Mouse (Mus musculus) MEL (cell line): ENCODE measurements at regions not wholly inside any gene's neighbourhood (a gene's known extent, or its start where the extent isn't known, plus 50 kb on each side); places are given as distances from the start of the nearest gene placed in this dataset.

Experiments used
- DNase-seq: peaks from one replicate; pipeline ENCODE4 v3.0.0; 2011; ENCODE audit warnings: low read depth, low spot score
- H3K27ac ChIP-seq: 2 replicates; pipeline ENCODE4 v1.5.1; 2012; ENCODE audit warnings: low read depth, mild to moderate bottlenecking, control low read depth, low read length, moderate library complexity; ENCODE audit not compliant: control insufficient read depth
- H3K27me3 ChIP-seq, 2 experiments: fragments of 150-350 bp in 1 of 2; sonication (generic) in 1 of 2; 2 replicates each; pipeline ENCODE4 v1.6.1; 2012; ENCODE audit warnings: low read length in 2 of 2, mild to moderate bottlenecking in 2 of 2, improper control_type of control experiment in 1 of 2, moderate library complexity in 1 of 2; ENCODE audit not compliant: insufficient read depth in 2 of 2, control insufficient read depth in 1 of 2
- H3K36me3 ChIP-seq, 2 experiments: 2 replicates each; pipeline ENCODE4 v1.6.1; 2012 to 2014; ENCODE audit warnings: low read length in 2 of 2, improper control_type of control experiment in 1 of 2, inconsistent platforms in 1 of 2, mild to moderate bottlenecking in 1 of 2; ENCODE audit not compliant: insufficient read depth in 2 of 2, control insufficient read depth in 1 of 2
- H3K4me1 ChIP-seq, 2 experiments: fragments of 150-350 bp in 1 of 2; sonication (generic) in 1 of 2; 2 replicates each; pipeline ENCODE4 v1.6.1; 2012; ENCODE audit warnings: low read length in 2 of 2, improper control_type of control experiment in 1 of 2, mild to moderate bottlenecking in 1 of 2; ENCODE audit not compliant: insufficient read depth in 2 of 2, control insufficient read depth in 1 of 2
- H3K4me3 ChIP-seq, 2 experiments: fragments of 150-350 bp in 1 of 2; sonication (generic) in 1 of 2; 2 replicates each; pipeline ENCODE4 v1.5.1; 2012; ENCODE audit warnings: low read depth in 2 of 2, low read length in 2 of 2, mild to moderate bottlenecking in 2 of 2, moderate library complexity in 2 of 2, control low read depth in 1 of 2, improper control_type of control experiment in 1 of 2; ENCODE audit not compliant: control insufficient read depth in 1 of 2, insufficient read depth in 1 of 2
- H3K79me2 ChIP-seq: 2 replicates; pipeline ENCODE4 v1.6.1; 2012; ENCODE audit warnings: mild to moderate bottlenecking, low read length, moderate library complexity; ENCODE audit not compliant: control insufficient read depth, poor library complexity, insufficient read depth
- H3K9ac ChIP-seq: 2 replicates; pipeline ENCODE4 v1.6.1; 2012; ENCODE audit warnings: low read depth, mild to moderate bottlenecking, control low read depth, low read length, moderate library complexity; ENCODE audit not compliant: control insufficient read depth, poor library complexity, severe bottlenecking
- H3K9me3 ChIP-seq: fragments of 150-350 bp; sonication (generic); replicated peaks from 2 replicates; pipeline ENCODE4 v1.6.1; 2012; ENCODE audit warnings: mild to moderate bottlenecking, low read length, improper control_type of control experiment, moderate library complexity; ENCODE audit not compliant: insufficient read depth
- BHLHE40 ChIP-seq: IDR thresholded peaks from 2 replicates; pipeline ENCODE4 v1.6.1; 2012; ENCODE audit warnings: low read depth, mild to moderate bottlenecking, inconsistent platforms, low read length, improper control_type of control experiment, borderline replicate concordance
- CHD1 ChIP-seq: IDR thresholded peaks from 2 replicates; pipeline ENCODE4 v1.6.1; 2012; ENCODE audit warnings: low read depth, mild to moderate bottlenecking, inconsistent platforms, low read length, improper control_type of control experiment
- CHD2 ChIP-seq: IDR thresholded peaks from 2 replicates; pipeline ENCODE4 v1.6.1; 2011; ENCODE audit warnings: low read length, improper control_type of control experiment
- CTCF ChIP-seq, 3 experiments: IDR thresholded peaks in 2 of 3; conservative IDR thresholded peaks in 1 of 3; 2 replicates each; pipeline ENCODE4 v1.5.1; 2011 to 2012; ENCODE audit warnings: low read length in 3 of 3, low read depth in 2 of 3, mild to moderate bottlenecking in 2 of 3, improper control_type of control experiment in 1 of 3, inconsistent platforms in 1 of 3, mixed read lengths in 1 of 3, moderate library complexity in 1 of 3; ENCODE audit not compliant: control insufficient read depth in 1 of 3, insufficient read depth in 1 of 3, poor library complexity in 1 of 3, severe bottlenecking in 1 of 3
- ELF1 ChIP-seq: IDR thresholded peaks from 2 replicates; pipeline ENCODE4 v1.6.1; 2014; ENCODE audit warnings: low read depth, mild to moderate bottlenecking, inconsistent platforms, low read length, improper control_type of control experiment, moderate library complexity
- ETS1 ChIP-seq: IDR thresholded peaks from 2 replicates; pipeline ENCODE4 v1.6.1; 2012; ENCODE audit warnings: low read depth, mild to moderate bottlenecking, inconsistent platforms, low read length, improper control_type of control experiment, moderate library complexity
- GABPA ChIP-seq: IDR thresholded peaks from 2 replicates; pipeline ENCODE4 v1.6.1; 2012; ENCODE audit warnings: low read depth, mild to moderate bottlenecking, inconsistent platforms, low read length, improper control_type of control experiment, moderate library complexity
- GATA1 ChIP-seq: IDR thresholded peaks from 2 replicates; pipeline ENCODE4 v1.6.1; 2011; ENCODE audit warnings: low read depth, low read length, improper control_type of control experiment
- MAFK ChIP-seq: IDR thresholded peaks from 2 replicates; pipeline ENCODE4 v1.6.1; 2011; ENCODE audit warnings: low read depth, mild to moderate bottlenecking, low read length, improper control_type of control experiment, borderline replicate concordance
- MAX ChIP-seq: IDR thresholded peaks from 2 replicates; pipeline ENCODE4 v1.6.1; 2011; ENCODE audit warnings: low read length, improper control_type of control experiment
- MEF2A ChIP-seq: IDR thresholded peaks from 2 replicates; pipeline ENCODE4 v1.6.1; 2014; ENCODE audit warnings: low read depth, mild to moderate bottlenecking, inconsistent platforms, low read length, improper control_type of control experiment; ENCODE audit not compliant: poor library complexity, insufficient replicate concordance, severe bottlenecking; ENCODE audit errors: extremely low read depth
- MXI1 ChIP-seq: IDR thresholded peaks from 2 replicates; pipeline ENCODE4 v1.6.1; 2011; ENCODE audit warnings: mild to moderate bottlenecking, low read depth, low read length, improper control_type of control experiment
- MYC ChIP-seq: IDR thresholded peaks from 2 replicates; pipeline ENCODE4 v1.6.1; 2011; ENCODE audit warnings: low read depth, mild to moderate bottlenecking, low read length, improper control_type of control experiment, moderate library complexity
- POLR2A ChIP-seq, 2 experiments: IDR thresholded peaks; 2 replicates each; pipeline ENCODE4 v1.6.1; 2011 to 2012; ENCODE audit warnings: low read length in 2 of 2, mild to moderate bottlenecking in 2 of 2, control low read depth in 1 of 2, improper control_type of control experiment in 1 of 2, low read depth in 1 of 2, moderate library complexity in 1 of 2; ENCODE audit not compliant: control insufficient read depth in 1 of 2, insufficient read depth in 1 of 2, poor library complexity in 1 of 2
- POLR2AphosphoS2 ChIP-seq: IDR thresholded peaks from 2 replicates; pipeline ENCODE4 v1.6.1; 2011; ENCODE audit warnings: low read length, improper control_type of control experiment
- RCOR1 ChIP-seq: IDR thresholded peaks from 2 replicates; pipeline ENCODE4 v1.6.1; 2012; ENCODE audit warnings: low read depth, mild to moderate bottlenecking, inconsistent platforms, low read length, improper control_type of control experiment
- SIN3A ChIP-seq: IDR thresholded peaks from 2 replicates; pipeline ENCODE4 v1.6.1; 2012; ENCODE audit warnings: low read length, improper control_type of control experiment, inconsistent platforms
- SMC3 ChIP-seq: IDR thresholded peaks from 2 replicates; pipeline ENCODE4 v1.6.1; 2011; ENCODE audit warnings: low read depth, low read length, improper control_type of control experiment
- TAL1 ChIP-seq: IDR thresholded peaks from 2 replicates; pipeline ENCODE4 v1.6.1; 2012; ENCODE audit warnings: mild to moderate bottlenecking, inconsistent platforms, low read length, moderate library complexity, mixed read lengths
- UBTF ChIP-seq: IDR thresholded peaks from 2 replicates; pipeline ENCODE4 v1.6.1; 2012; ENCODE audit warnings: low read depth, mild to moderate bottlenecking, inconsistent platforms, low read length, improper control_type of control experiment, moderate library complexity, borderline replicate concordance; ENCODE audit not compliant: insufficient read depth
- USF1 ChIP-seq: IDR thresholded peaks from 2 replicates; pipeline ENCODE4 v1.6.1; 2014; ENCODE audit warnings: low read depth, mild to moderate bottlenecking, inconsistent platforms, low read length, improper control_type of control experiment, moderate library complexity
- ZMIZ1 ChIP-seq: IDR thresholded peaks from 2 replicates; pipeline ENCODE4 v1.6.1; 2012; ENCODE audit warnings: low read depth, mild to moderate bottlenecking, inconsistent platforms, low read length, improper control_type of control experiment, moderate library complexity
- ZNF384 ChIP-seq: IDR thresholded peaks from 2 replicates; pipeline ENCODE4 v1.6.1; 2012; ENCODE audit warnings: low read depth, mild to moderate bottlenecking, inconsistent platforms, low read length, improper control_type of control experiment

GRCm38 (mm10) chr11:24724259-24724937 is 646.5 kb downstream of the Bcl11a start:
- H3K27ac ChIP-seq, result no peak overlapping the region
- peak; percentile 5 for DNase-seq
- H3K36me3 ChIP-seq, result no peaks in the 10 kb centered on the region
- H3K9ac ChIP-seq, result no peak overlapping the region
- no peak for TF ChIP-seq POLR2A (IDR thresholded peaks at IDR 0.05; ENCODE audit: control insufficient read depth in 1 of 2, insufficient read depth in 1 of 2, low read depth in 1 of 2, low read length in 2 of 2, poor library complexity in 1 of 2)
- no peak for TF ChIP-seq ETS1
- TF ChIP-seq ZNF384, result no peak
- TF ChIP-seq CTCF (IDR thresholded peaks at IDR 0.05 in 2 of 3, conservative IDR thresholded peaks at IDR 0.05 in 1 of 3; ENCODE audit: control insufficient read depth in 1 of 3, insufficient read depth in 1 of 3, low read depth in 2 of 3, low read length in 3 of 3, poor library complexity in 1 of 3, severe bottlenecking in 1 of 3), result no peak
- no peak for TF ChIP-seq UBTF
- no peak for TF ChIP-seq POLR2AphosphoS2
- TF ChIP-seq SIN3A, result no peak
- TF ChIP-seq SMC3, result no peak
- no peak for TF ChIP-seq CHD2
- no peak for TF ChIP-seq TAL1
- TF ChIP-seq ELF1, result no peak
- no peak for TF ChIP-seq MAX
- H3K4me1 ChIP-seq, result no peaks in the 10 kb centered on the region
- no peaks in the 10 kb centered on the region for H3K9me3 ChIP-seq
- H3K4me3 ChIP-seq, result no peak overlapping the region
- H3K79me2 ChIP-seq, result no peaks in the 10 kb centered on the region
- H3K27me3 ChIP-seq, result peaks cover 0 to 2% of the 10 kb centered on the region in 2 experiments; a peak in 1 of 4 replicates

GRCm38 (mm10) chr11:24726331-24726730 is 648.5 kb downstream of the Bcl11a start:
- DNase-seq, result no peak
- Histone ChIP-seq H3K9me3 (no peaks in the 10 kb centered on the region), H3K4me3 (no peak overlapping the region), H3K36me3 (no peaks in the 10 kb centered on the region), H3K27me3 (no peaks in the 10 kb centered on the region; a peak in 1 of 4 replicates), H3K9ac (no peak overlapping the region), H3K27ac (no peak overlapping the region), H3K4me1 (no peaks in the 10 kb centered on the region), H3K79me2 (no peaks in the 10 kb centered on the region)
- TF ChIP-seq BHLHE40 (no peak), GABPA (no peak), MAFK (no peak), MYC (no peak), MEF2A (no peak), RCOR1 (no peak), GATA1 (no peak), CHD1 (no peak), MXI1 (no peak), ZMIZ1 (no peak), USF1 (no peak)
